Mouse (Mus musculus) mouse embryonic stem cell (cell line): ENCODE results near the gene Tusc2.

Experiments used
- in situ Hi-C, 2 experiments: fragments of 300-500 bp; cut with MboI; formaldehyde crosslinking; loops; 1 replicate in 1 of 2; 3 replicates in 1 of 2; pipeline ENCODE4 v1.14.3; 2019 to 2020; ENCODE audit warnings: low sequenced_read_pairs in 2 of 2, low pct_unique_long_range_greater_than_20kb in 1 of 2, mixed read lengths in 1 of 2; ENCODE audit not compliant: unreplicated experiment in 1 of 2

Gene Tusc2

GRCm38 (mm10) chr9:107543299-107543698 is 19.8 kb upstream of the Tusc2 start:
- in situ Hi-C loops: no loop called here

- in situ Hi-C loops: no loop called here
These were observed 18.8 kb upstream of the Tusc2 start for GRCm38 (mm10) chr9:107544196-107544700.

- in situ Hi-C loops: no loop called here
These were observed 18.3 kb upstream of the Tusc2 start for GRCm38 (mm10) chr9:107544729-107545128.

GRCm38 (mm10) chr9:107545199-107545598 is 17.9 kb upstream of the Tusc2 start:
- in situ Hi-C loops: no loop called here

- in situ Hi-C loops: no loop called here
These were observed 17.5 kb upstream of the Tusc2 start for GRCm38 (mm10) chr9:107545602-107546001.

- in situ Hi-C loops: no loop called here
These were observed 16.0 kb upstream of the Tusc2 start, which contains the start of gene Zmynd10 for GRCm38 (mm10) chr9:107547026-107547425. Gene Zmynd10, plus strand, starts transcription at chr9:107547298.

GRCm38 (mm10) chr9:107547957-107548356 is 15.1 kb upstream of the Tusc2 start:
- in situ Hi-C loops: no loop called here

DNA sequence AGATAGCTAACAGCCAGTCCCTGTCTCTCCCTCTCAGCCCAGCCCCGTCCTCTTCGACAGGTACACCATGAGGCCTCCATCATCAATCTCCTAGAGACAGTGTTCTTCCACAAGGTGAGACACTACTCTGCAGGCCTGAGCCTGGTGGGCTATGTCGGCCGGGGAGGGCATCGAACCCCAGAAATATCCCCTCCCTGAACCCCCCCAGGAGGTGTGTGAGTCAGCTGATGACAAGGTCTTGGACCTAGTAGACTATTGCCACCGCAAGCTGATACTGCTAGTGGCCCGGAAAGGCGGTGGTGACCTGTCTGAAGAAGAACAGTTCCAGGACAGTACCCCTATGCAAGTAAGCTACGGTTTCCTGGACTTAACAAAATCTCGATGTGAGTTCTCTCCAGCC is 14.2 kb upstream of the Tusc2 start:
- in situ Hi-C loops: no loop called here

- in situ Hi-C loops: no loop called here
These were observed 13.6 kb upstream of the Tusc2 start for GRCm38 (mm10) chr9:107549297-107550074.

DNA sequence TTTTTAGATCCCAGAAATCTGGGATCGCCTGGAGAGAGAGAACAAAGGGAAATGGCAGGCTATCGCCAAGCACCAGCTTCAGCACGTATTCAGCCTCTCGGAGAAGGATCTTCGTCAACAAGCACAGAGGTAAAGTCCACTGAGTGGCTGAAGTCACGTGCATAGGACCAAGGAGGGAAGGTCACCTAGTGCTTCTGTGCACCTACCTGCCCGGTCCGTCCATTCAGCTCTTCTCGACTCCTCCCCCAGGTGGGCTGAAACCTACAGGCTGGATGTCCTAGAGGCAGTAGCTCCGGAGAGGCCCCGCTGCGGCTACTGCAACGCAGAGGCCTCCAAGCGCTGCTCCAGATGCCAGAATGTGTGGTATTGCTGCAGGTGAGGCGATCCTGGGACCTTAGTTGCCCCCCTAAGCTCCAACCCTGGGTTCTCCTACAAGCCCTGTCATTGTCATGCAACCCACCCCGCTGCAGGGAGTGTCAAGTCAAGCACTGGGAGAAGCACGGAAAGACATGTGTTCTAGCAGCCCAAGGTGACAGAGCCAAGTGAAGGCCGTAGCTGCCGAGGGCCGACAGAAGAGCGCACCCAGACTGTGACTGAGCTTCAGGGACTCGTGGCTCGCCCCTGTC is 12.5 kb upstream of the Tusc2 start:
- in situ Hi-C loops: no loop called here

DNA sequence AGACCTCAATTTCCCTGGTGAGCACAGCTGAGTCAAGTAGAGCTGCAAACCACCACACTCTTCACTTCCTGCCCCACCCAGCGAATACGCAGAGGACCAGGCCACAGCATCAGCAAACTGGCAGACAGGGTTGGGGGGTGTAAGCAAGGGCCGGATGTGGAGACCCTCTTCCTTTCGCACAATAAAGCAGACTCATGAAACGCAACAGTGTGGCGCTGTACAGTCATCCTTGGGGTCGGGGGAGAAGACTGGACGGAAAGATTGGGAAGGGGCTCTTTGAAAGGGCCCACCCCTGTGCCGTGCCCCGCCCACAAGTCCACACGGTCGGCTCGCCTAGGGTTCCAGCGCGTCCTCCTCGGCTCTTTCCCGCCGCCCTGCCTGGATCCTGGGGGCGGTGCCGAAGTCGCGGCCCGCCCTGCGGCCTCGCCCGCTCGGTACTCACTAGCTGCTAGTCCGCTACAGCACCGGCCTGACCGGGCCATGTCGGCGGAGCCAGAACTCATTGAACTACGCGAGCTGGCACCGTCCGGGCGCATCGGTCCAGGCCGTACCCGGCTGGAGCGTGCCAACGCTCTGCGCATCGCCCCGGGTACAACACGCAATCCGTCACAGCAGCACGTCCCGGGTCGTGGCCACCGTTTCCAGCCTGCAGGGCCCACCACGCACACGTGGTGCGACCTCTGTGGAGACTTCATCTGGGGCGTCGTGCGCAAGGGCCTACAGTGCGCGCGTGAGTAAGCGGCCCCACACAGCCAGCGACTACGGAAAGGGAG is 11.8 kb upstream of the Tusc2 start, which contains the start of gene Rassf1:
Rassf1 (plus strand) TSS at position 439 of the 773 bp plus-strand sequence.
- in situ Hi-C loops: no loop called here

DNA sequence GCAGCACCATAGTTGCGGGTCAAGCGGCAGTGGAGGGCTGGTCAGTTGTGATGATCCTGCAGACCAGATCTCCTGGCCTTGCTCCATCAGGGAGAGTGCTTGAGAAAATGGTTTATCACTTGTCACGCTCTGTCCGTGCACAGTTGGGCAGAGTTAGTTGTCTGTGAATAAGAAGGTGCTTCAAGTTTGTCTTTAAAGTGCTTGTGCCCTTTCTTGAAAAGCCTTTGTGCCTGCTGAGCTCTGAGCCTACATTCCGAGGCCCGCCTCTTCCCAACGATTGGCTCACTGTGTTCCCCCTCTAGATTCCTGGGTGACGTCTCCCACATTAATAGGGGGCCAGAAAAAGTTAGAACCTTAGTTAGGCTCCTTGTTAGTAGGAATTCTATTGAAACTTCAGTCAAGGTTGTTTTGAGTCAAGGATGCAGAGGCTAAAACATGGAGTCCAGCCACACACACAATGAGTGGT is 11.1 kb upstream of the Tusc2 start:
- in situ Hi-C loops: no loop called here

DNA sequence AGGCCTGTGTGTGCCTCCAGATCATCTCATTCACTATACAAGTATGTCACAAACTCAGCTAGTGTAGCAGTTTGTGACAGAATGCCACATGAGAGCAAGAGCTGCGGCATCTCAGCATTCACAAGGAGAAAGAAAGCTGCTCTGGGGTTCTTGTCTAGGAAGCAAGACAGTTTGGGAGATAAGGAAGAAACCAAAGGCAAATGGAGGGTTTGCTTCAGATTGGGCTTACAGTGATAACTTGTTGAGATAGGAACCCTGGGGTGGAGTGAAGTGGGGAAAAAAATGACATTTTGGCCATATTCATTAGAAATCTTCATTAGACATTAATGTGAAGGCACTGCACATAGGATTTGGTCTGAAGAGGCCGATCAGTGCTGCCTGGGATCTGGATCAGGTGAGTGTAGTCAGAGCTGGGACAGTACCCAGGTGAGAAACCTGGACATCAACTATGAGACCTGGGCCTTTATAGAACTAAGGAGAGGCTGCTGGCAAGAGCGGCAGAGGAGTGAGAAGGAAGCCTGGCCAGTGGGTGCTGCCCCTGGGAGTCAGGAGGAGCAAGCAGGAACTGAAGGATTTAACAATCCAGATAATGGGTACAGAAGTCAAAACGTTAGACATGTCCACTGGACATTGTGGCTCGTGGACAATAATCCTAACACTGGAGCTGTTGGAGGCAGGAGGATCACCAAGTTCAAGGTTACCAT is 10.2 kb upstream of the Tusc2 start:
- in situ Hi-C loops: no loop called here

GRCm38 (mm10) chr9:107553541-107554318 is 9.3 kb upstream of the Tusc2 start:
- in situ Hi-C loops: no loop called here

- in situ Hi-C loops: no loop called here
These were observed 8.7 kb upstream of the Tusc2 start for GRCm38 (mm10) chr9:107554319-107554825.

GRCm38 (mm10) chr9:107555031-107555457 is 8.0 kb upstream of the Tusc2 start:
- in situ Hi-C loops: loop anchor here in 1 of 2 experiments (5.0 kb wide), 1 partner anchor 87 kb away; no protein-coding TSS in a partner anchor

- in situ Hi-C loops: loop anchor here in 1 of 2 experiments (5.0 kb wide), 1 partner anchor 87 kb away; no protein-coding TSS in a partner anchor
These were observed 7.4 kb upstream of the Tusc2 start for GRCm38 (mm10) chr9:107555701-107556100.
